Mouse (Mus musculus) hindbrain, embryonic 12.5 days (tissue): ENCODE results near the gene Cdk18. TPM values are rescaled to one million over a fixed set of nuclear protein-coding genes. Genes with fewer than 3 reads are reported as not detected.

ENCODE experiments used
- ATAC-seq: fragments of 200-750 bp; cut with Nextera tagmentation; 2 replicates; pipeline ENCODE4 v1.8.0; 2017; ENCODE audit warnings: moderate TSS enrichment; ENCODE audit not compliant: low FRiP score
- H3K27ac ChIP-seq: fragments of 300-500 bp; sonication (generic); 2 replicates; pipeline ENCODE4 v1.5.1; 2016; ENCODE audit warnings: mild to moderate bottlenecking
- H3K27me3 ChIP-seq: fragments of 300-500 bp; sonication (generic); 2 replicates; pipeline ENCODE4 v1.6.1; 2016; ENCODE audit warnings: mild to moderate bottlenecking
- H3K36me3 ChIP-seq: fragments of 300-500 bp; sonication (generic); 2 replicates; pipeline ENCODE4 v1.6.1; 2016; ENCODE audit warnings: mild to moderate bottlenecking
- H3K4me1 ChIP-seq: fragments of 300-500 bp; sonication (generic); 2 replicates; pipeline ENCODE4 v1.6.1; 2016
- H3K4me2 ChIP-seq: fragments of 300-500 bp; sonication (generic); replicated peaks from 2 replicates; pipeline ENCODE4 v1.6.1; 2016; ENCODE audit warnings: mild to moderate bottlenecking
- H3K4me3 ChIP-seq: fragments of 300-500 bp; sonication (generic); 2 replicates; pipeline ENCODE4 v1.5.1; 2016; ENCODE audit warnings: mild to moderate bottlenecking
- H3K9ac ChIP-seq: fragments of 300-500 bp; sonication (generic); 2 replicates; pipeline ENCODE4 v1.6.1; 2016; ENCODE audit warnings: mild to moderate bottlenecking, moderate library complexity
- H3K9me3 ChIP-seq: fragments of 300-500 bp; sonication (generic); replicated peaks from 2 replicates; pipeline ENCODE4 v1.6.1; 2016; ENCODE audit warnings: mild to moderate bottlenecking
- WGBS: fragments of 180-500 bp; shearing (Covaris S2); methylation state at CpG from one replicate; pipeline ENCODE4 v1.1.7; 2016; 5-methylcytosine and 5-hydroxymethylcytosine counted together
- polyA plus RNA-seq: library from polyadenylated mRNA; unstranded; fragments of >200 nt; fragmentation: Nextera tagmentation; extraction: Ambion mirVana; gene quantifications from 2 replicates; pipeline ENCODE4 v1.2.1, GENCODE M21; 2016

Cdk18 gene
- polyA plus RNA-seq, 1 experiment from 2014 or later, result 1.4 TPM

- no peak overlapping the region for H3K4me3 ChIP-seq
- no peak overlapping the region for H3K9ac ChIP-seq
- H3K27me3 ChIP-seq, result no peaks in the 10 kb centered on the region
- H3K4me2 ChIP-seq, result no peak overlapping the region
- no peak for ATAC-seq
- H3K9me3 ChIP-seq, result no peaks in the 10 kb centered on the region
- 80% methylated on average over 6 of the region's 6 CpGs for WGBS
- no peaks in the 10 kb centered on the region for H3K4me1 ChIP-seq
- H3K27ac ChIP-seq, result no peak overlapping the region
- H3K36me3 ChIP-seq, result no peaks in the 10 kb centered on the region
Measured at GRCm38 (mm10) chr1:132101953-132102697, 37.4 kb downstream of the Cdk18 start.

GRCm38 (mm10) chr1:132099775-132100174, 39.7 kb downstream of the Cdk18 start:
- Histone ChIP-seq H3K4me2 (no peak overlapping the region), H3K36me3 (no peaks in the 10 kb centered on the region), H3K27me3 (no peaks in the 10 kb centered on the region), H3K4me3 (no peak overlapping the region), H3K9me3 (no peaks in the 10 kb centered on the region), H3K4me1 (no peaks in the 10 kb centered on the region), H3K27ac (no peak overlapping the region), H3K9ac (no peak overlapping the region)
- 85% methylated on average over 4 of the region's 4 CpGs for whole genome bisulfite sequencing
- no peak for ATAC-seq

GRCm38 (mm10) chr1:132099016-132099415, 40.5 kb downstream of the Cdk18 start:
- H3K9me3 ChIP-seq, result no peaks in the 10 kb centered on the region
- ATAC-seq, result no peak
- no peaks in the 10 kb centered on the region for H3K27me3 ChIP-seq
- H3K36me3 ChIP-seq, result no peaks in the 10 kb centered on the region
- no peak overlapping the region for H3K9ac ChIP-seq
- H3K4me1 ChIP-seq, result no peaks in the 10 kb centered on the region
- no peak overlapping the region for H3K4me2 ChIP-seq
- 81% methylated on average over 4 of the region's 4 CpGs for WGBS
- H3K27ac ChIP-seq, result no peak overlapping the region
- H3K4me3 ChIP-seq, result no peak overlapping the region

- no peak overlapping the region for H3K9ac ChIP-seq
- H3K36me3 ChIP-seq, result no peaks in the 10 kb centered on the region
- H3K27me3 ChIP-seq, result no peaks in the 10 kb centered on the region
- WGBS, result 63% methylated on average over 1 of the region's 1 CpGs
- ATAC-seq, result no peak
- H3K4me2 ChIP-seq, result no peak overlapping the region
- H3K4me1 ChIP-seq, result no peaks in the 10 kb centered on the region
- no peaks in the 10 kb centered on the region for H3K9me3 ChIP-seq
- H3K27ac ChIP-seq, result no peak overlapping the region
- H3K4me3 ChIP-seq, result no peak overlapping the region
Measured at GRCm38 (mm10) chr1:132098076-132098475, 41.4 kb downstream of the Cdk18 start.

GRCm38 (mm10) chr1:132095356-132096004, 44.0 kb downstream of the Cdk18 start:
- Histone ChIP-seq H3K9me3 (no peaks in the 10 kb centered on the region), H3K4me3 (no peak overlapping the region), H3K4me2 (no peak overlapping the region), H3K4me1 (no peaks in the 10 kb centered on the region), H3K36me3 (no peaks in the 10 kb centered on the region), H3K27me3 (no peaks in the 10 kb centered on the region), H3K27ac (no peak overlapping the region), H3K9ac (no peak overlapping the region)
- 85% methylated on average over 11 of the region's 11 CpGs for WGBS
- ATAC-seq, result no peak

GRCm38 (mm10) chr1:132093269-132093668, 46.2 kb downstream of the Cdk18 start:
- no peaks in the 10 kb centered on the region for H3K9me3 ChIP-seq
- no peak overlapping the region for H3K4me3 ChIP-seq
- WGBS, result 91% methylated on average over 4 of the region's 4 CpGs
- no peaks in the 10 kb centered on the region for H3K4me1 ChIP-seq
- H3K9ac ChIP-seq, result no peak overlapping the region
- H3K4me2 ChIP-seq, result no peak overlapping the region
- no peaks in the 10 kb centered on the region for H3K27me3 ChIP-seq
- ATAC-seq, result no peak
- no peaks in the 10 kb centered on the region for H3K36me3 ChIP-seq
- H3K27ac ChIP-seq, result no peak overlapping the region

- no peak overlapping the region for H3K27ac ChIP-seq
- H3K4me1 ChIP-seq, result no peaks in the 10 kb centered on the region
- H3K36me3 ChIP-seq, result no peaks in the 10 kb centered on the region
- H3K27me3 ChIP-seq, result no peaks in the 10 kb centered on the region
- 75% methylated on average over 4 of the region's 4 CpGs for WGBS
- ATAC-seq, result no peak
- H3K9ac ChIP-seq, result no peak overlapping the region
- no peak overlapping the region for H3K4me3 ChIP-seq
- no peak overlapping the region for H3K4me2 ChIP-seq
- H3K9me3 ChIP-seq, result no peaks in the 10 kb centered on the region
Measured at GRCm38 (mm10) chr1:132090266-132090665, 49.2 kb downstream of the Cdk18 start.

- Histone ChIP-seq H3K9ac (no peak overlapping the region), H3K27me3 (no peaks in the 10 kb centered on the region), H3K4me3 (no peak overlapping the region), H3K9me3 (no peaks in the 10 kb centered on the region), H3K36me3 (no peaks in the 10 kb centered on the region), H3K27ac (no peak overlapping the region), H3K4me2 (no peak overlapping the region), H3K4me1 (no peaks in the 10 kb centered on the region)
- 89% methylated on average over 6 of the region's 6 CpGs for WGBS
- ATAC-seq, result no peak
Measured at GRCm38 (mm10) chr1:132089767-132090166, 49.7 kb downstream of the Cdk18 start.

GRCm38 (mm10) chr1:132088181-132088671, 51.3 kb downstream of the Cdk18 start:
- 83% methylated on average over 5 of the region's 5 CpGs for WGBS
- Histone ChIP-seq H3K27ac (no peak overlapping the region), H3K9ac (no peak overlapping the region), H3K4me3 (no peak overlapping the region), H3K4me1 (no peaks in the 10 kb centered on the region), H3K27me3 (no peaks in the 10 kb centered on the region), H3K36me3 (no peaks in the 10 kb centered on the region), H3K9me3 (no peaks in the 10 kb centered on the region), H3K4me2 (no peak overlapping the region)
- no peak for ATAC-seq

GRCm38 (mm10) chr1:132085181-132086049, 54.1 kb downstream of the Cdk18 start:
- Histone ChIP-seq H3K27ac (no peak overlapping the region), H3K4me1 (no peaks in the 10 kb centered on the region), H3K27me3 (no peaks in the 10 kb centered on the region), H3K4me2 (no peak overlapping the region), H3K36me3 (no peaks in the 10 kb centered on the region), H3K4me3 (no peak overlapping the region), H3K9me3 (no peaks in the 10 kb centered on the region), H3K9ac (no peak overlapping the region)
- no peak for ATAC-seq
- 72% methylated on average over 7 of the region's 7 CpGs for WGBS

GRCm38 (mm10) chr1:132078413-132078812, 61.1 kb downstream of the Cdk18 start:
- Histone ChIP-seq H3K27me3 (0 out of 2 replicates have a peak, but pooled peaks cover 7% of the 10 kb centered on the region), H3K9ac (no peak overlapping the region), H3K4me2 (no peak overlapping the region), H3K4me3 (no peak overlapping the region), H3K36me3 (no peaks in the 10 kb centered on the region), H3K9me3 (no peaks in the 10 kb centered on the region), H3K4me1 (no peaks in the 10 kb centered on the region), H3K27ac (no peak overlapping the region)
- 77% methylated on average over 2 of the region's 2 CpGs for WGBS
- ATAC-seq, result no peak

- no peaks in the 10 kb centered on the region for H3K36me3 ChIP-seq
- no peak overlapping the region for H3K27ac ChIP-seq
- no peak overlapping the region for H3K4me3 ChIP-seq
- H3K4me1 ChIP-seq, result no peaks in the 10 kb centered on the region
- WGBS, result 89% methylated on average over 10 of the region's 10 CpGs
- no peaks in the 10 kb centered on the region for H3K9me3 ChIP-seq
- H3K27me3 ChIP-seq, result 0 out of 2 replicates have a peak, but pooled peaks cover 7% of the 10 kb centered on the region
- ATAC-seq, result no peak
- no peak overlapping the region for H3K9ac ChIP-seq
- H3K4me2 ChIP-seq, result no peak overlapping the region
Measured at GRCm38 (mm10) chr1:132075576-132075975, 63.9 kb downstream of the Cdk18 start.
